Mouse (Mus musculus) hindlimb bud, embryonic 11.5 days (tissue): ENCODE results near the gene Hist1h4f.
A peak's percentile ranks its signal among the peaks of the same experiment; 100 is the strongest.
"Not testable (repeated sequence)": the region's sequence is repeated elsewhere in the genome, so short reads cannot be mapped to it uniquely, and the experiment has no call there.

ENCODE experiments used
- DNase-seq: peaks from one replicate; pipeline ENCODE4 v3.0.0-alpha.2; 2012; ENCODE audit warnings: low read depth, low spot score; ENCODE audit errors: extremely low spot score

Hist1h4f gene

DNA sequence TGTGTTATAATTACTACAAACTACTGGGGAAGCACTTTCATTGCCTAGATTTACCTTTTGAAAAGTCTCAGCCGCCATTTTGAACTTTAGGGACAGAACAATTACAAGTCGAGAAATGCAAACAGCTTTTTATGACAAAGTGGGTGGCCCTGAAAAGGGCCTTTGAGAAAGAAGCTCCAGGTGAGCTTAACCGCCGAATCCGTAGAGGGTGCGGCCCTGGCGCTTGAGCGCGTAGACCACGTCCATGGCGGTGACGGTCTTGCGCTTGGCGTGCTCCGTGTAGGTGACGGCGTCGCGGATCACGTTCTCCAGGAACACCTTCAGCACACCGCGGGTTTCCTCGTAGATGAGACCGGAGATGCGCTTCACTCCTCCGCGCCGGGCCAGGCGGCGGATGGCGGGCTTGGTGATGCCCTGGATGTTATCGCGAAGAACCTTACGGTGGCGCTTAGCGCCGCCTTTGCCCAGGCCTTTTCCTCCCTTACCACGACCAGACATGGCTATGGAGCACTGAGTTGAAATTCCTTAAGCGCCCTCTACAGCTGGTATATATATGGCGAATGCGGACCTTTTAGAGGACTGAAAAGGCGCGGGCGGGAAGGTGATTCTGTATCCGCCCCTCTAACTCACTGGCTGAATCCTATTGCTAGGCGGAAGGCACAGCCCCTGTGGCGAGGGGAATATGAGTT, at the start of gene Hist1h4f:
TSS of gene Hist1h4f (minus strand) at position 503 of the 689 bp plus-strand sequence.
- DNase-seq = not testable (repeated sequence)

DNA sequence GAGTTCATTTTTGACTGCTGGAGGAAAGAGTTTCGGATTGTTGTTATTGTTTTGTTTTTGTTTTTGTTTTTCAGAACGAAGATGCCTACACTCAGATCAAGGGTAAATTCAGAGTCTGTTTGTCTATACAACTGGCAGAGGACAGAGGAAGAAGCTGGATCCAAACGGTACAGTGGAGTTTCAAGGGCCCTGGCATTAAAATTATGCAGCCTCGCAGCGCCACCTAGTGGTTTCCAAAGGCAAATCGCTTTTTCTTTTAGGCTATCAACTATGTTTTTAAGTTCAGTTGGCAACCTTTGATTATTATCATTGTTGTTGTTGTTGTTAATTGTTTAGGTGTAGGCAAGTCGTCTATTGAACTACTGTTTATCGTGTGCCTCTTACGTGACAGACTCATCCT, 46.5 kb upstream of the Hist1h4f start:
- DNase-seq = peak; percentile 74

DNA sequence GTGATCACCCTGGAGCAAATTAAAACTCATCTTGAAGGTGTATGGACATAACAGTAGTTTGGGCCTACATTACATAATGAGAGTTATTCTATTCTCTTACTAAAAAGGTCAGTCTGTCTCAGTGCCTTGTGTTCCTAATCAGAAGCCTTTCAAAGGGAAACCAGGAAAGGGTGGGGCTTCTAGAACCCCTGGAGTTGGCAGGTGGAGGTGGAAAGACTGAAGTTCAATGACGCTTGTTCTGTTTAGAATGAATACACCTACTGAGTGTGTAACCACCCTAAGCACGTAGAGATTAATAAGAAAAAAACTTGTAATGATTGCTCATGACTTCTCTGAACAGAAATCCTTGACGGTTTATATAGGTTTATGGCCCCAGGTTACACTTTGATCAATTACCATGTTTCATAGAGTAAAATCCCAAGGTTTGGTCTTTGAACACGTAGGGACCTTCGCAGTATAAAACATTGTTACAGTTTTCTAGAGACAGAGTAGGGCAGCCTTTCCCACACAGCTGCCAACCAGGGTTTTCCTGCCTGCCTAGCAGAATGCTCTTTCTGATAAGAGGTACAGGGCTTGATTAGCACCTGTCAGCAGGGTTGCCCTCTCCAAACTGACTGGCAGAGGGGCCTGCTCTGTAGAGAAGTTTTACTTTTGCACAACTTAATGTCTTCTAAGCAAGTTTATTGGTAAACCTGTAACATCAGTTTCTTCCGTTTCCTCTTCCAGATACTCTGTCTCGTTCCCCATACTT, 44.3 kb upstream of the Hist1h4f start:
- no peak for DNase-seq

DNA sequence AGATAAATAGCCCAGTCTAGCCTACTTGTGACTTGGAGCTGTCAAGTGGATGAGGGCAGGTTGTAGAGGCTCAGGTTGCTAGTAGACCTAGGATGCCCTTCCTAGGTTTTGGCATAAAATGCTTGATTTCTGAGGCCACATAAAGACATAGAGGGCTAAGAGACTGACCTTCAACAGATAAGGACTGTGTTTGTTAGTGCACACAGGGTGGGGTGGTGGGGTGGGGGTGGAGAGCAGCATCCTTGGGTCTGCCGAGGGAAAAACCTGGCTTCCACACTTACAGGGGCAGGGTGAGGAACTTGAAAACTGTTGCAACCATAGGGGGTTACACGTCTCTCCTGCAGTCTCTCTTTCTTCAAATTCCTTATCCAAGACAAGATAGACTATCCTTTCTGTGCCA, 43.7 kb upstream of the Hist1h4f start:
- DNase-seq = no peak

DNA sequence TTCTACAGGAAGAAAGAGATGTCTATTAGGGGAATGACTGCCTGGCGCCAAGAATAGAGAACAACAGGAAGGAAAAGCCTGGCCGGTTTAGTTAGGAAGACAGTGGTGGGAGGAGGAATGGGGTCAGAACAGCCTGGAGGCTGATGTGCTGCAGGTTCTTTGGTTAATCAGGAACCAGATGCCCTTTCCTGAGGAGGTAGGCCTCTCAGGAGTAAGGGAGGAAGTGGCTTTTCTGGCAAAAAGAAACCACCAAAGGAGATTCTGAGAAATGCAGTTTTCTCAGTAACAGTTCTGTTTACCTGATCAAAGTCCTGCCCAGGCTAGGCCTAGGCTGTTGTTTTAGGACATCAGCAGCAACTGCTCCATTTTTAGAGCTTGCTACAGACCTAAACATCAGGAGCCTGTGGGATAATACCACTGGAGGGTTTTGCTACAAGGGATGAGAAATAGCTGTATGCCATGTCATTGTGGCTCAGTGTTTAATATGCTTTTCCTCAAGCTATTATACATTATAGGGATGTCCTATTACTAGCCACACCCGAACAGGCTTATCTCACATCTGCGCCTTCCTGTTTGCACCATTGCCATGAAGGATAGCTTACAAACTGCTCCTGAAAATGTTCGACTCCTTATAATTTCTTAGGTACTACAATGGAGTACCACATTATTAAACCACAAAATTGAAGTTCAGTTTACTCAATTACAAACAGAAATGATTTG, 41.8 kb upstream of the Hist1h4f start:
- no peak for DNase-seq

DNA sequence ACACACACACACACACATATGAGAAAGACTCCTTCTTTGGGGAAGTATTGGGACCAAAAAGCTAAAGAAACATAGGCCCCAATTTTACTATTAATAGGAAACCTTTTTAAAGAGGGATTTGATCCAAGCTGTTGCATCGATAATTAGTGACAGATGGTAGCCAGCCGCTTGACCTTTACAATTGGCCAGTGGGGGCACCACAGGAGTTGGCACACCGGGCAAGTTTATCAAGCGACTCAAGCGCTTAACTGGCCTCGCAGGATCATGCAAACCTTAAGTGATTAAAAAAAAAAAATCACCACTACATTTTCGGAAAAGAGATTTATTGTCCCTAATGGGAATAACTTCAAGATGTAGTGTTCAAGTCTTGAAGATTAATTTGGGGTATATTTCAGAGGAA, 41.2 kb upstream of the Hist1h4f start:
- no peak for DNase-seq

DNA sequence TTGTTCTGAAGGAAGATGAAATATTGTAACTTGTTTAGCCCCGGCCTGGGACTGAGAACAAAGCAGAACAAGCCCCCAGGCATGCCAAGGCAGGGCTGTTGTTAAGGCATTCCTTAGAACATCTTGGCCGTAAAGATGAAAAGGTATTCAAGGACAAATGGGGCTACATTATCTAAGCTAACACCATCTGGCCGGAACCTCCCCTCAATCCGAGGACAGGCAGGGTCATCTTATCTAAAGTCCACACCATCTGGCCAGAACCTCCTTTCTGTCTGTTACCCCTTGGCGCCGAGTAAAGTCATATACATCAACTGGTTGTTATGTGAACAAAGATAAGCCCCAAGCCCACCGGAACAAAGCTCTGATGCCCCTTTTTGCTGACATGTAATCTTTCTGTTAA, 40.4 kb upstream of the Hist1h4f start:
- not testable (repeated sequence) for DNase-seq

DNA sequence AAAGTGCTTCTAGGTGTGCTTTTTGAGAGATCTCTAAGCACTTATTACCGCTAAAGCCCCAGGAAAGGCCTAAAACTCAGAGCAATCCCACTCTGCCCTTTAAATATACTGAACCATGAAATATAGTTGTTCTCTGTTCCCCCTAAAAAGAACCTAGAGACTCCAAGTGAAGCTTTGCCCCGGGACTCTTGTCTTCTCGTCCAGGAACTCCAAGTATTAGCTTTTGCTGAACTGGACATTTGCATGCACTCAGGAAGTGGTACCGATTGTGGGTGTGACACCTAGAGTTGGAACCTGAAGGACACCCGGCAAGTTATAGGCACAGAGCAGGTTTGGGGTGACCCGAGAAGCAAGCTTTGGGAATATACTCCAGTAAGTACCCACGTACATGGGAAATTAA, 39.8 kb upstream of the Hist1h4f start:
- DNase-seq = no peak

DNA sequence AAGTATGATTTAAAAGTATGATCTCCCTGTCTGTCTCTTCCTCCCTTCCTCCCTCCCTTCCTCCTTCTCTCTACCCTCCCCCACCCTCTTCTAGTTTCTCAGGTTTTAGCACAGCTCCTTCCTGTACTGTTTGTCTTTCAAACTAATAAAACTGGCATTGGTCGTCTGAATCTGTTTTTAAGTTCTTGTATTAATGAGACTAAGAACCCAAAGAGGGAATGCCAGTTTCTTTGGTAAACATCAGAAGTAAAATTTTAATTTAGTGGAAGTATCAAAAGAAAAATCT, 35.4 kb upstream of the Hist1h4f start:
- no peak for DNase-seq

DNA sequence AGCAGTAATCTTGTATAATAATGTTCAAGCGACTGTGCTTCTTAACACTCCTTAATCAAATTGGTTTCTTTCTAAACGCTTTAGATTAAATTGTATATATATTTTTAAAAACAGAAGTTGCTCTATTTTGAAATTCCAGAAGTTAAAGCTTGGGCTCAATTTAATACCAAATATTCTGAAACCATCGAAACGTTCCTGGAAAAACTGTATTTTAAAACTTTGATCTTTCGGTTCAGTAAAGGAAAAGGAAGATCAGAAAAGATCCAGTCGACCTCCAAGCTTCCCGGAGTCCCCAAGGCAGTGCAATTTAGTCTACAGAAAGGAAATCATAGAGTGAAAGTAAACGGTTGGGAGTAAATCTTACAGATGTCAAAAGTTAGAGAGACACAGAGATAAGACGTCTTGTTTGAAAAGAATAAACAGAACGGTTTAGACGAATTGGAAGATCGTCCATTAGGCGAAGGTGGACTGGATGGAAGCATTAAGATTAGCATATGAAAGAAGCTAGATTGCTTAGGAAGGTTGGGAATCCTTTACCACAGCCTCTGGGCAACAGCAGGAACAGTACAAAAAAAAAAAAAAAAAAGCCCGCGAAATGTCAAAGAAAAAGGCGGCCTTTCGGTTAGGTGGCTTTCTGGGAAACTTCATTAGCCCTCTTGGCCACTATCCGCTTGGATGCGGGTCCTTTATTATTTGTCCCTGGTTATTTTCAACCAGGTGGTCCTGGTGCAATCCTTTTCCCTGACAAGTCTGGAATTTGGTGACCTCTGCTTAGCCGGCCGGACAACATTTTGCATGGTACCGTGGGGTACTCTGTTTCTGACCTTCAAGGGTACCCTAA, 34.9 kb upstream of the Hist1h4f start:
- no peak for DNase-seq

DNA sequence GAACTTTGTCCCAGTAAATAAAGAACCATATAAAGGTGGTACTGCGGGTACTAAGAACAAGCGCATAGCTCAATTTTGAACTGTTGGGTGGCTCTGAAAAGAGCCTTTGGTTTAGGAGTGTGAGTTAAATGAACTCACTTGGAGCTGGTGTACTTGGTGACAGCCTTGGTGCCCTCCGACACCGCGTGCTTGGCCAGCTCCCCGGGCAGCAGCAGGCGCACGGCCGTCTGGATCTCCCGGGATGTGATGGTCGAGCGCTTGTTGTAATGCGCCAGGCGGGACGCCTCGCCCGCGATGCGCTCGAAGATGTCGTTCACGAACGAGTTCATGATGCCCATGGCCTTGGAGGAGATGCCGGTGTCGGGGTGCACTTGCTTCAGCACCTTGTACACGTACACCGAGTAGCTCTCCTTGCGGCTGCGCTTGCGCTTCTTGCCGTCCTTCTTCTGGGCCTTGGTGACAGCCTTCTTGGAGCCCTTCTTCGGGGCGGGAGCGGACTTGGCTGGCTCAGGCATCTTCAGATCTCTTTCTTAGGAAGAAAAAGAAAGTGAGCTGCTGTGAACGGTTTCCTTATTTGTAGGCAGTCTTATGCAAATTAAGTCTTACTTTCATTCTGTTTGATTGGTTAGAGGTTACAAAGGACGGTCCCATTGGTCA, 34.1 kb upstream of the Hist1h4f start:
- DNase-seq = peak; percentile 99

DNA sequence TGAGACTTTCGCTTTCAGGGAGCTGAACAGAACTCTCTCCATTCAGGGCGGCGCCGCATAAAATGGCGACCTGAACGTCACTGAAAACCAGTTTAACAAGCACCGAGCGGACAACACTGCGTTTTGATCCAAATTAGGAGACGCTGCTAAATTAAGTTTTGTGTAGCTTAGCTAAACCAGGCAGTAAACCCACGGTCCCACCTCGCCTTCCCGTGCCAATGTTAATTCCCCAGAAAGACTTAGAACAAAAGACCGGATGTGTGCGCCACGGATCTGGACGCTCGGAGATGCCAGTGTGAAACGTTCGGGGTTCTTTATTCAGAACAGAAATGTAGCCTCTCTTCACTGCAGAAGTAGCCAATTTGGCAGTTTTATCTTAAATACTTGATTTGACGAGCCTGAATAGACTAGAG, 33.6 kb upstream of the Hist1h4f start:
- no peak for DNase-seq

DNA sequence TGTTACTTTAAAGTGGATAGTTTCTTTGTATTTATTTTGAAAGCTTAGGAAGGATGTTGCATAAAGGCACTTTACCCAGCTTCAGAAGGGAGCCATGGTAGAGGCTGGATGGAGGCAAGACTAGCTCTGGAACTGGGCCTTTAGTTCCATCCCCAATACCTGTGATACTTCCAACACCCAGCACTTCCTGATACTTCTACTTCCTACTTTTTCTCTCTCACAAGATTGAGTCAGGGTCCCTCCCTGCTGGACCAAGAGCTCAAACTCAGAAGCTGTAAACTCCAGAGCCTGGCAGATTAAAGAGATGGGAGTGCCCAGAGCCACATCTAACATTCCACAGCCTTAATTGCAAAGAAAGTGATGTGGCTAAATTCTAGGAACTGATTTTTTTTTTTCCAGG, 32.9 kb upstream of the Hist1h4f start:
- no peak for DNase-seq

DNA sequence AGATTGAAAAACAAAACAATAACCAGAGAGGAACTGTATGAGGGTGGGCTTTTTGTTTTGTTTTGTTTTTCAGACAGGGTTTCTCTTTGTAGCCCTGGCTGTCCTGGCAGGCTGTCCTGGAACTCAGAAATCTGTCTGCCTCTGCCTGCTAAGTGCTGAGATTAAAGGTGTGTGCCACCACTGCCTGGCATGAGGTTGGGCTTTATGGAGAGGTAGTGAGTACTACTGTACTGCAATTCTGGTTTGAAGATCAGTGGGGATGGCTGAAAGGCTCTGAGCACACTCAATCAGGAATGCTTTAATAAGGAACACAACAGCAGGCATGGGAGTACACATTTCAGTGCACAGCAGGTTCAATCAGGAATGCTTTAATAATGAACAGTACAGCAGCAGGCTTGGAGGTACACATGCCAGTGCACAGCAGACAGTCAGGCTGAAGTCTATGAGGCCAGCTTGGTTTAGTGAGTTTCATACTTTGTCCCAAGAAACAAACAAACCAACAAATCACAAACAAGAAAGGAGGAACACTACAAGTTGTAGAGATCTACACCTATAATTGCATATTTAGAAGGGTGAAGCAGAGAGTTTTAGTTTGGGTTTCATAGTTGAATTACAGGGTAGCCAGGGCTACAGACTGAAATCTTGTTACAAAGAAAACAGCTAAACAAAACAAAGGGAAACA, 32.1 kb upstream of the Hist1h4f start:
- no peak for DNase-seq

DNA sequence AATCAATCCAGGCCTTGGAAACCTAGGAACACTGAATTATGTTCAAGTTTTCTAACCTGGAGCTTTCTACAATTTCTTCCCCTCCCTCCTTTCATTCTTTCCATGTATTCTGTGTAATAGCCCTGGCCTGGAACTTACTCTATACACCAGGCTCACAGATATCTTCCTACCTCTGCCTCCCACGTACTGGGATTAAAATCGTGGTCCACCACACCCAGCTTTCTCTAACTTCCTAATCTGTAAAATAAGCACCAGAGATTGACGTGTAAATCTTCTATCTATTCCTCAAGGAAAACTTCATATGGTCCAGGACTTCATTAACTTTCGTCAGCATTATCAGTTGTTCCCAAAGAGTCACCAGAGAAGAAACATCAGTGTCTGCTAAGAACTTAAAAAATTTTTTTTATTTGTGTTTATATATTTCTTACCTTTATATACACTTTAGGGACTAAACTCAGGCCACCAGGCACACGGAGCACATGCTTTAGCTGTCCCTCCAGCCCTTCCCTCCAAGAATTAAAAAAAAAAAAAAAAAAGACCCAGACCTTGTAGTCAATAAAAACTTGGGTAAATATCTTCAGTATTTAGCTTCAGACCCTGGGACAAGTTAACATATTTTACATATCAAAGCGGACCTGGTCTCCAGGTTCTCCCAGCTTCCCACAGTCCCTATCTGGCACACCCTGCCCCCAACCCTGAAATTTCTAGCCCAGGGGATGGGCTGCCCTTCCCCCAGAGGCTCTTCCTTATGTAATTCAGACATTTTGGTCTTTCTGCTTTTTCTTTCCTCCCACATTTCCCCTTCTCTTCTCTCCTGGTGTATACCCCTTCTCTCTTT, 31.0 kb upstream of the Hist1h4f start:
- no peak for DNase-seq

DNA sequence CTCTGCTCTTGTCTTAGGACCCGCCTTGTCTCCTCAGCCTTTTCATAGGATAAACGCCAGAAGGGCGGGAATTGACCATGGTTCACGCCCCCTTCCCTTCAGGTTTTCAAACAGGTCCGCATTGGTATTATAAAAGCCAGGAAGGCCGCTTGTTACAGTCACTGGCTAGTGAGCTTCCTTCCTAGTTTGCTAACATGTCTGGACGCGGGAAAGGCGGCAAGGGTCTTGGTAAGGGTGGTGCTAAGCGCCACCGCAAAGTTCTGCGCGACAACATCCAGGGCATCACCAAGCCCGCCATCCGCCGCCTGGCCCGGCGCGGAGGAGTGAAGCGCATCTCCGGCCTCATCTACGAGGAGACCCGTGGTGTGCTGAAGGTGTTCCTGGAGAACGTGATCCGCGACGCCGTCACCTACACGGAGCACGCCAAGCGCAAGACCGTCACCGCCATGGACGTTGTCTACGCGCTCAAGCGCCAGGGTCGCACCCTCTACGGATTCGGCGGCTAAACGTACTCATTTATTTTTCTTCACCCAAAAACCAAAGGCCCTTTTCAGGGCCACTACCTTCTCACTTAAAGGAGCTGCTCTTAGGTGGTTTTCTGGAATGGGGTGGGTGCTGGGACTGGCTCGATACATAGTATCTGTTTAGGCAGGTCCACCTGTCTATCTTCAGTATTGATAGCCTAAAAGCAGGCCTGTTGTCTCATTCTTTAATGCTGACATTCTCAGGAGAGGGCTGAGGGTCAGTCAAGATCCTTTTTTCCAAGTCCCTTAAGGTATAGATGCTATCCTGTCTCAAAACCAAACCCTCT, 30.2 kb upstream of the Hist1h4f start, which contains the start of gene Hist1h4d:
TSS of gene Hist1h4d (plus strand) at position 191 of the 811 bp plus-strand sequence.
- no peak for DNase-seq

DNA sequence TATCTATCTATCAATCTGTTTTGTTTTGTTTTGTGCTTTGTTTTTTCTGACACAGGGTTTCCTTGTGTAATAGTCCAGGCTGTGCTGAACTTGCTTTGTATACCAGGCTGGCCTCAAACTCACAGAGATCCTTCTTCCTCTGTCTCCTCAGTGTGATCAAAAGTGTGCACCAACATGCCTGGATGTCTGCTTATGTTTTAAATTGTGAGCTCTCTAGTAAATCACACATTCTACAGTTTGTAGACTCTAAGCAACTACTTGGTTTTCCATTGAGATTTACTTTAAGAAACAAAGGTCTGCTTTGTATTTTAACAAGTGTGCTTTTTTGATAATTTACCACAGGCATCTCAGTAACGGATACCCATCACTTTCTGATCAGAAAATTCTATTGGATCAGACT, 26.4 kb upstream of the Hist1h4f start:
- no peak for DNase-seq

DNA sequence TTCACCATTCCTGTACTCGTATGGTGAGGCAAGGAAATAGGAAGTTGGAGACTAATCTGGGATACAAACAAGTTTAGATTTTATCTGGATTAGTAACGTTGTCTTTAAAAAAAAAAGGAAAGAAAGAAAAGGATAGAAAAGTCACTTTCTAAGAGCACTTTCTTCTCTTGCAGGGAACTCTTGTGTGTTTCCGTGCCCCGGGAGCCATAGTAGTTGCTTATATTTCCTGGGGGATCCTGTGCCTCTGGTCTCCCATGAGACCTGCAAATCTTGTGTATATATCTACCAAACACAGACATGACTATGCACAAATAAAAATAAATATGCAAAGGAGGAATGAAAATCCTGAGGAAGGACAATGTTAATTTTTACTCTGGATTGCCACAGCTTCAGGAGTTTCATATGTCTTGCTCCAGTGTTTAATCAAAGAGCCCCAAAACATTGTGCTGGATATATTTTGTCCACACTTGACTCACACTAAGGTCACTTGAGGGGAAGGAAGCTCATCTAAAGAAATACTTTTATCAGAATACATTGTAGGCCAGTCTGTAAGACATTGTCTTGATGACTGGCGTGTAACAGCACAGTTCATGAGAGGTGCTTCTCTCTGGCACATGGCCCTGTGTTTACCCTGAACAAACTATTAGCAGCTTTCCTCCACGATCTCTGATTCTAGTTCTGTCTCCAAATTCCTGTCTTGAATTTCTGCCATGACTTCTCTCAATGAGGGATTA, 25.6 kb upstream of the Hist1h4f start:
- no peak for DNase-seq
